Mouse (Mus musculus): Measurements from ENCODE around the gene Clvs2.

DNA sequence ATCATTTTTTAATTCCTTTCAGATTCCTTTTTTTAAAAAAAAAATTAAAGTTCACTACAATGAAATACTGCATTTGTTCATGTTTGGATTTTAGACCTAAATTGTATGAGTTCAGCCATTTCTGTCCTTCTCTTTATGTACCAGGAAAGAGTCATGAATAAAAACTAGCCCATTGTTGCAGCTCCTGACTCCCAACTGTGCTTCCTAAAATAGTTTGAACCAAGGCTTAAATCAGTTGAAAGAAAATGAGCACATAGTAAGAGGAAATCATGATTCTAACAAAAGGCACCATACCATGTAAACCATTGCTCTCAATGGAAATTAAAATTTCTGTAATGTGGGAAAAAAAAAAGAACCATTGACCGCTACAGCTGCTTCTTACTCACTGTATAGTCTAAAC is 11.4 kb downstream of the Clvs2 start:
- TF ChIP-seq CTCF (IDR thresholded peaks at IDR 0.05; ENCODE audit: low read depth, low read length) (no peak), POLR2A (IDR thresholded peaks at IDR 0.05; ENCODE audit: insufficient read depth, low read length) (no peak), EP300 (IDR thresholded peaks at IDR 0.05; ENCODE audit: insufficient read depth, low read depth, low read length) (no peak)

Data from ES-Bruce4 (cell line).